8 mouse cellular contexts compared by ENCODE assay signal in the genomic region with DNA sequence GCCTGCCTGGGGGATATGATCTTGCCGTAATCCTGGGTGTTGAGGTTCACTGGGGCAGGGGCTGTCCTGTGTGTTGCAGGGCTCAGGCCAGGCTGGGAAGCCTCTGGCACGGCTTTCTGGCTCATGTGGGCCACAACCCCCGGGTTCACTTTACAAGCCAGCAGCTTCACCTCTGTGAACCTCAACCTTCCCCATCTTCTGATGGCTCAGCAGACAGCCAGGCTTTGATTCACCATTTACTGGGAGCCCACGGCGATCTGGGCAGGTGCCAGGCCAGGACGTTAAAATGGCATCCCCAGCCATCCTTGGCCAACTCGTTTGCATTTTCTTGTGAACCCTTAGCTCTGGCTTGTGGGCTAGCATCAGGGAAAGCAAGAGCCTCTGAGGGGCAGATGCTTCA. TPM values are rescaled to one million over a fixed set of nuclear protein-coding genes. Genes with fewer than 3 reads are reported as not detected.
DNase-seq lines count a peak whose midpoint lies in the region; ATAC-seq and TF ChIP-seq lines count a peak whose summit lies in the region.

No protein-coding gene starts in this region.

- TF ChIP-seq POLR2A in liver, adult 2 months (IDR thresholded peaks at IDR 0.05; ENCODE audit: extremely low read depth, insufficient read depth, low read length), result no peak

- H3K36me3 ChIP-seq in liver, adult 2 months (ENCODE audit: control insufficient read depth, insufficient read depth, low read length), result peaks cover 17% of the 10 kb centered on the region; the same call in 1 of the 2 replicates
- no peaks in the 10 kb centered on the region for H3K36me3 ChIP-seq in forebrain, embryonic 11.5 days (ENCODE audit: control insufficient read depth, insufficient read depth, low read length)
- H3K36me3 ChIP-seq in neural tube, embryonic 15.5 days, result no peaks in the 10 kb centered on the region

- peaks cover 21% of the 10 kb centered on the region for H3K4me1 ChIP-seq in liver, adult 2 months (ENCODE audit: control insufficient read depth, insufficient read depth, low read length)
- H3K4me1 ChIP-seq in forebrain, embryonic 11.5 days (replicated peaks; ENCODE audit: control insufficient read depth, insufficient read depth, low read length), result peaks cover 8% of the 10 kb centered on the region
- H3K4me1 ChIP-seq in neural tube, embryonic 15.5 days, result peaks cover 18% of the 10 kb centered on the region

- no peak for ATAC-seq in forebrain, embryonic 11.5 days (replicated peaks; ENCODE audit: low FRiP score)
- ATAC-seq in neural tube, embryonic 15.5 days (ENCODE audit: low FRiP score), result no peak

- peak overlapping the region; percentile 83 for H3K4me2 ChIP-seq in forebrain, embryonic 11.5 days (ENCODE audit: low read depth, low read length, severe bottlenecking)
- peak overlapping the region; percentile 98 for H3K4me2 ChIP-seq in neural tube, embryonic 15.5 days

- peak overlapping the region; percentile 17; the same call in 1 of the 2 replicates for H3K4me3 ChIP-seq in liver, adult 2 months (ENCODE audit: insufficient read depth, low read depth, low read length)
- peak overlapping the region; percentile 37; the same call in 1 of the 2 replicates for H3K4me3 ChIP-seq in forebrain, embryonic 11.5 days (ENCODE audit: low read depth, low read length)
- peak overlapping the region; percentile 46 for H3K4me3 ChIP-seq in neural tube, embryonic 15.5 days (replicated peaks)

- no peak for TF ChIP-seq CTCF in liver, adult 2 months (IDR thresholded peaks at IDR 0.05; ENCODE audit: low read depth, low read length)

- WGBS in liver, adult 2 months, result 18% methylated on average over 7 of the region's 7 CpGs
- 28% methylated on average over 7 of the region's 7 CpGs for WGBS in forebrain, embryonic 11.5 days
- 16% methylated on average over 7 of the region's 7 CpGs for WGBS in neural tube, embryonic 15.5 days

- no peaks in the 10 kb centered on the region for H3K27me3 ChIP-seq in liver, adult 2 months (ENCODE audit: control insufficient read depth, insufficient read depth, low read length)
- peaks cover 36% of the 10 kb centered on the region for H3K27me3 ChIP-seq in forebrain, embryonic 11.5 days (ENCODE audit: control insufficient read depth, insufficient read depth, low read length)
- peaks cover 58% of the 10 kb centered on the region for H3K27me3 ChIP-seq in neural tube, embryonic 15.5 days (replicated peaks)

- H3K79me2 ChIP-seq in liver, adult 2 months (ENCODE audit: control insufficient read depth, insufficient read depth, low read length), result peaks cover 14% of the 10 kb centered on the region; the same call in 1 of the 2 replicates

- H3K9me3 ChIP-seq in forebrain, embryonic 11.5 days (ENCODE audit: control insufficient read depth, low read length), result no peaks in the 10 kb centered on the region
- no peaks in the 10 kb centered on the region for H3K9me3 ChIP-seq in neural tube, embryonic 15.5 days (replicated peaks)

- peak overlapping the region; percentile 75 for H3K27ac ChIP-seq in liver, adult 2 months (replicated peaks; ENCODE audit: insufficient read depth, low read depth, low read length)
- no peak overlapping the region for H3K27ac ChIP-seq in forebrain, embryonic 11.5 days (ENCODE audit: low read depth, low read length)
- H3K27ac ChIP-seq in neural tube, embryonic 15.5 days (replicated peaks), result no peak overlapping the region

- DNase-seq in liver, adult 2 months (ENCODE audit: extremely low read depth, low read depth, low spot score), result peak; percentile 82
- DNase-seq in liver, result no peak
- DNase-seq in forebrain, embryonic 11.5 days (ENCODE audit: low spot score), result no peak
- DNase-seq in kidney, postnatal 25 days, result peak; percentile 71 to 91
- no peak for DNase-seq in layer of hippocampus, postnatal 10 days (ENCODE audit: low spot score in 2 of 2)
- no peak for DNase-seq in spleen, postnatal 14 days (ENCODE audit: low spot score in 2 of 2)
- no peak for DNase-seq in layer of hippocampus, adult 18-20 months (ENCODE audit: low spot score in 2 of 2)

- peak overlapping the region; percentile 22 for H3K9ac ChIP-seq in liver, adult 2 months (ENCODE audit: low read depth, low read length)
- H3K9ac ChIP-seq in forebrain, embryonic 11.5 days (ENCODE audit: low read length), result no peak overlapping the region
- peak overlapping the region; percentile 57 for H3K9ac ChIP-seq in neural tube, embryonic 15.5 days (replicated peaks)

RNA-seq across cellular contexts. Expression of a gene that starts 0.5 kb away (rescaled TPM):
- total RNA-seq in liver, adult 2 months (2014; rRNA removed), result 3,064 and 4,344 TPM in 2 replicates
- 3,470 and 3,993 TPM in 2 replicates for polyA plus RNA-seq in liver, adult 2 months (2012; rRNA removed)
- 3.3 and 6.8 TPM in 2 replicates for polyA plus RNA-seq in forebrain, embryonic 11.5 days (2014; fragmentation: Nextera tagmentation; extraction: Ambion mirVana)
- 9.1 and 21.3 TPM in 2 replicates for polyA plus RNA-seq in neural tube, embryonic 15.5 days (2015; fragmentation: Nextera tagmentation; extraction: Ambion mirVana)
- 10 to 100 TPM; 13.6 to 17.6 TPM for total RNA-seq in layer of hippocampus, postnatal 10 days (2021)
- total RNA-seq in layer of hippocampus, adult 18-20 months (2021), result 10 to 100 TPM; 33.8 to 40.5 TPM

Comparison
In these comparisons a context has a peak if more than half of its experiments do, and no peak if none do; other contexts are left out.
1. DNase-seq: peak in liver, adult 2 months (single experiment) and kidney, postnatal 25 days (2 of 2); none in liver (single experiment), forebrain, embryonic 11.5 days (single experiment), layer of hippocampus, postnatal 10 days (0 of 2), spleen, postnatal 14 days (0 of 2) and layer of hippocampus, adult 18-20 months (0 of 2).
2. RNA of a gene that starts 0.5 kb away (total RNA-seq): 3,064 to 4,344 TPM in liver, adult 2 months; 33.8 to 40.5 TPM in layer of hippocampus, adult 18-20 months and 13.6 to 17.6 TPM in layer of hippocampus, postnatal 10 days; every median in the first group is over 10 times any median in the second.
3. Peak in every context shown above with its lines, with median percentiles within 50 percentile points of each other: H3K4me3 ChIP-seq.